Mouse (Mus musculus): ENCODE measurements around the gene Park7. TPM values are rescaled to one million over a fixed set of nuclear protein-coding genes. Genes with fewer than 3 reads are reported as not detected.
A peak's percentile ranks its signal among the peaks of the same experiment; 100 is the strongest.
"Not testable (repeated sequence)": the region's sequence is repeated elsewhere in the genome, so short reads cannot be mapped to it uniquely, and the experiment has no call there.

Park7 gene
- polyA plus RNA-seq, 1 experiment from 2014 or later: 381 TPM

DNA sequence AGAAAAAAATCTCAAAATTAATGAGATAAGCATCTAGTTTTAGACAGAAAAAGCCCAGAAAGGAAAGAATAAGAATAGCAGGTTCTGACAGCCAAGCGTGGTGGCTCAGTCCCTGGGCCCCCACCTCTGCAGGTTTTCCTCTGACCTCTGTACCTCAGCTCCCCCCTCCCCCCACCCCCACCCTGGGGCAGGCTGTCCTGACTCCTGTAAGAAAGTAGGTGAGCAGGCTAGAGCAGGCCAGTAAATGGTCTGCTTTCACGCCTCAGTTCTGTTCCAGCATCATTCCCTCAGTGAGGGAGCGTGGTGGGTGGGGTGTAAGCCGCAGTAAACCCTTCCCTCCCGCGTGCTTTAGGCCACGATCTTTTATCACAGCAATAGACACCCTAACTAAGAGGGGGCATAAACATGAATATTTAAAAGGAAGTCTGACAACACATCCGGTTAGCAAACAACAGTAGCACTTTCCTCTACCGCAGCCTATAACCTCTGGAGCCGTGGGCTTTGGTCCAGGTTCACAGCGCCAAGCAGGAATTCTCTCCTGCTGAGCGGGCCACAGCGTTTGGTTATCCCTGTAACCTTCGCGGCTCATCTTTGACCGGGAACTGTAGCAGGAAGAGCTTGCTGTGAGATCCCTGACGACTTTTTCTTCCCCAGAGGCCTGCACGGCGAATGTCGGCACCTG is 24.8 kb downstream of the Park7 start:
- no peaks in the 10 kb centered on the region for H3K4me1 ChIP-seq
- H3K27me3 ChIP-seq: no peaks in the 10 kb centered on the region
- no peak overlapping the region for H3K4me3 ChIP-seq
- WGBS: 50% methylated on average over 20 of the region's 20 CpGs
- H3K4me2 ChIP-seq (replicated peaks): no peak overlapping the region
- H3K9ac ChIP-seq (replicated peaks): no peak overlapping the region
- no peak overlapping the region for H3K27ac ChIP-seq (replicated peaks)
- H3K9me3 ChIP-seq: no peaks in the 10 kb centered on the region
- H3K36me3 ChIP-seq: no peaks in the 10 kb centered on the region
- ATAC-seq (replicated peaks): no peak

DNA sequence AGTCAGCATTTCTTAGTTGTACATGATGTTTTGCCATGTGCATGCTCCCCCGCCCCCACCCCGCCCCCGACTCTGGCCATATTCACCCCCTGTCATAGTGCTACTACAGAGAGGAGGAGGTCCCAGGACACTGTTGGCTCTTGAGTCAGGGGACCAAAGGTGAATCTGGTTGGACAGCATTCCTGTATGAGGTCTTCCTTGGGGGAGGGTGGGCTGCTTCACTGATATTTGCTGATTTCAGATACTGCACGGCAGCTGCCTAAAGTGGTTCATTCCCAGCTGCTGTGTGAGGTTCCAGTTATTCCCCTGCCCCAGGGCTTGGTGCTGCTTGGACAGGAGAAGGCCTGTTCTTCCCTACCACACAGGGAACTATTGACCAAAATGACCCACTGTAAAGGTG is 25.7 kb downstream of the Park7 start:
- 87% methylated on average over 4 of the region's 4 CpGs for WGBS
- H3K4me2 ChIP-seq (replicated peaks): no peak overlapping the region
- H3K9me3 ChIP-seq: no peaks in the 10 kb centered on the region
- no peaks in the 10 kb centered on the region for H3K36me3 ChIP-seq
- no peak for ATAC-seq (replicated peaks)
- H3K27me3 ChIP-seq: no peaks in the 10 kb centered on the region
- no peaks in the 10 kb centered on the region for H3K4me1 ChIP-seq
- no peak overlapping the region for H3K9ac ChIP-seq (replicated peaks)
- H3K27ac ChIP-seq (replicated peaks): no peak overlapping the region
- no peak overlapping the region for H3K4me3 ChIP-seq

DNA sequence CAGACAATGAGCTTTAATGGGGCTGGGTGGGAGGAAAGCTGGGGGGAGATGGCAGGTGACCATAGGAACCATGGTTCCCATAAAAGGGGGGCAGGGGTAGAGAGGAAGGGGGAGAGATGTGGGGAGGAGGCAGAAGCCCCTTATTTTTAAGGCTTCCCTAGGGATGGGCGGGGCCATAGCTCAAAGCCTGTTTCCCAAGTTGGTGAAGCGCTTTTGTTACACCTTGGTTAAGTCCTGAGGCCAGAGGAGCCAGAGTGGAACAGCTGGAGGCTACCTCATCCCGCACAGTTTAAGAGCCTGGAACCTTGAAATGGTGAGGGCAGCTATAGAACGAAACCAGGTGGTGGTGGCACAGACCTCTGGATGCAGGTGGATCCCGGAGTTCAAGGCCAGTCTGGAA is 26.3 kb downstream of the Park7 start:
- Histone ChIP-seq H3K9me3 (no peaks in the 10 kb centered on the region), H3K4me2 (replicated peaks) (no peak overlapping the region), H3K9ac (replicated peaks) (no peak overlapping the region), H3K36me3 (no peaks in the 10 kb centered on the region), H3K27me3 (no peaks in the 10 kb centered on the region), H3K4me1 (no peaks in the 10 kb centered on the region), H3K27ac (replicated peaks) (no peak overlapping the region), H3K4me3 (no peak overlapping the region)
- WGBS: 82% methylated on average over 5 of the region's 5 CpGs
- no peak for ATAC-seq (replicated peaks)

DNA sequence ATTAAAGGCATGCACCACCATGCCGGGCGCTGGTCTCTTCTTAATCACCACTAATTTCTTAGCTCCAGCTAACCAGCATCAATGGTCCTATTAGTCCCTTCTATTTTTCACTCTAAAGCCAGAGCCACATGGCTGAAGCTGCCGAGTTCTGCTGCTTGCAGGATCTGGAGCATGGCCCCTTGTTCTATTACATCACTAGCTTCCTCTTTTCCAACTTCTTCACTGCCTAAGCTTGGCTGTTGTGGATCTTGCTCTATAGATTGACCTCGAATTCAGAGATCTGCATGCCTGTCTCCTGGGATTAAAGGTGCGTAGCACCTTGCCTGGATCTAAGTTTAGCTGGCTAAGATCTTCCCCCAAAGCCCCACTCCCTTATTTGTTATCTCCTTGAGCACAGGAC is 31.6 kb downstream of the Park7 start:
- ATAC-seq (replicated peaks): no peak

DNA sequence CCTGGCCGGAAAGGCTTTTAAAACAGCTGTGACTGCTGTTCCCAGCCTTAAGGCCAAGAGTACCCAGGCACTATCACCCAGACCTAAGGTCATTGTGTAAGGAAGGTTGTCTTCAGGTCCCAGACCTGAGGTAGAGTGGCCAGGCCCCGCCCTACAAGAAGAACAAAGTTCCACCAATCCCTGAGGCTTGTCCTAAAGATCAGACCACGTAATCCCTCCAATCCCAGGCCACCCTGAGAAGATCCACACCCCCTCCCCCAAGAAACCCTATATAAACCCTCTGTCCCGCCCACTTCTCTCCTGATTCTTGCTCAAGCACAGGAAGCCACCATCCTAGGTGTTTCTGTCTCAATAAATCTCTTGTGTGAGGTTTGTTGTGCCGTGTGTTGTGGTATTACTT is 33.9 kb downstream of the Park7 start:
- no peak overlapping the region for H3K27ac ChIP-seq (replicated peaks)
- H3K36me3 ChIP-seq: no peaks in the 10 kb centered on the region
- no peaks in the 10 kb centered on the region for H3K27me3 ChIP-seq
- no peak for ATAC-seq (replicated peaks)
- no peak overlapping the region for H3K4me3 ChIP-seq
- H3K9me3 ChIP-seq: peaks cover 11% of the 10 kb centered on the region
- WGBS: 91% methylated on average over 5 of the region's 5 CpGs
- no peak overlapping the region for H3K4me2 ChIP-seq (replicated peaks)
- H3K9ac ChIP-seq (replicated peaks): no peak overlapping the region
- no peaks in the 10 kb centered on the region for H3K4me1 ChIP-seq

More for the DNA sequence above, 31.6 kb downstream of the Park7 start:
- no peak overlapping the region for H3K4me2 ChIP-seq (replicated peaks)
- no peak overlapping the region for H3K9ac ChIP-seq (replicated peaks)
- H3K4me1 ChIP-seq: no peaks in the 10 kb centered on the region
- WGBS: 91% methylated on average over 5 of the region's 5 CpGs
- no peak overlapping the region for H3K27ac ChIP-seq (replicated peaks)
- no peak overlapping the region for H3K4me3 ChIP-seq
- no peaks in the 10 kb centered on the region for H3K36me3 ChIP-seq
- no peaks in the 10 kb centered on the region for H3K27me3 ChIP-seq
- H3K9me3 ChIP-seq: peaks cover 11% of the 10 kb centered on the region

DNA sequence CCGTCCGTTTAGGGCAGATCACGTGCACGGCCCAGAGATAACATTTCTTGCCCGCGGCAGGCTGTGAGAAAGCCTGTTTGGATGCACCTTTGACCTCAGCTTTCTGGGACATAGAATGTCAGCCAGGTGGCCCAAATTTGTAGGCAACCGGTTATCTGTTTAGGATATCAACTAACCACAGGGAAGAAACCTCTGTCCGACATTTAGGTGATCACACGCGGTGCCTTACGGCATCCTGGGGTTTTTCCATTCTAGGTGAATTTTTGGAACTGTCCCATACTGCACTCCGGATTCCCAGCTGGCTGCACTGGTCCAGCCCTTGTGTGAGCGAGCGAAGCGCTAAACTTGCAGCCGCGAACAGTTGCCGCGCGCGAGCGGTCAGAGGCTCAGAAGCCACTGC is 34.6 kb downstream of the Park7 start:
- H3K9me3 ChIP-seq: peaks cover 11% of the 10 kb centered on the region
- H3K36me3 ChIP-seq: no peaks in the 10 kb centered on the region
- no peak overlapping the region for H3K4me2 ChIP-seq (replicated peaks)
- no peak overlapping the region for H3K4me3 ChIP-seq
- no peak overlapping the region for H3K27ac ChIP-seq (replicated peaks)
- 97% methylated on average over 22 of the region's 22 CpGs for WGBS
- H3K4me1 ChIP-seq: no peaks in the 10 kb centered on the region
- no peak overlapping the region for H3K9ac ChIP-seq (replicated peaks)
- no peak for ATAC-seq (replicated peaks)
- no peaks in the 10 kb centered on the region for H3K27me3 ChIP-seq

DNA sequence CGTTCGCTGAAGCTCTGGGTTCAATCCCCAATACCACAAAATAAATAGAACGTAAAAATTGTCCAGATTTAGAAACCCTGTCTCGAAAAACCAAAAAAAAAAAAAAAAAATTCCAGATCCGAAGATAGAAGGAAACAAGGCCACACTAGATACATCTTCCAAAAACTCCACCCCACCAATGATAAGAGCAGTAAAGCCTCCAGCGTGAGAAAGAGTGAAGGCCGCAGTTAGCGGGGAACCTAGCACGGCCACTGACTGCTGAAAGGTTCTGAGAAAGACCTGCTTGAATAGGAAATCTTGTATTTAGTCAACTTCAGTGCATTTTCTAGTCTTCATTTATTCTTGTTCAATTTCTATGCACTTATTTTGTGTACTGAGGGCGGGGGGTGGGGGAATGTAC is 38.8 kb downstream of the Park7 start:
- Histone ChIP-seq H3K4me1 (peaks cover 16% of the 10 kb centered on the region), H3K36me3 (no peaks in the 10 kb centered on the region), H3K9ac (replicated peaks) (no peak overlapping the region), H3K4me2 (replicated peaks) (no peak overlapping the region), H3K4me3 (no peak overlapping the region), H3K27ac (replicated peaks) (no peak overlapping the region), H3K9me3 (peaks cover 11% of the 10 kb centered on the region), H3K27me3 (no peaks in the 10 kb centered on the region)
- 90% methylated on average over 10 of the region's 10 CpGs for WGBS
- ATAC-seq (replicated peaks): no peak

DNA sequence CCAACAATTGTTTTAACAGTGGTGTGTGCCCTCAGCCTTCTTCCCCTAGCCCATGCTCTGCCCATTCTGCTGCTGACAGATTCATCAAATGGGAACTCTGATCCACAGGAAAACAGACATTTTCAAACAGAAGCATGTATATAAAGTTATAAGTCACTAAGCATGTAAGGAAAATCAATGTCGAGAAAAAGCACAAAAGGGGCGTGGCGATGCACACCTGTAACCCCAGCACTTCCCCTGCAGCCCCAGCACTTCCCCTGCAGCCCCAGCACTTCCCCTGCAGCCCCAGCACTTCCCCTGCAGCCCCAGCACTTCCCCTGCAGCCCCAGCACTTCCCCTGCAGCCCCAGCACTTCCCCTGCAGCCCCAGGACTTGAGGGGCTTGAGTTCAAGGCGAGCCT is 39.8 kb downstream of the Park7 start:
- H3K27ac ChIP-seq (replicated peaks); ATAC-seq (replicated peaks); H3K4me2 ChIP-seq (replicated peaks); H3K9me3 ChIP-seq; H3K36me3 ChIP-seq; H3K4me3 ChIP-seq; H3K27me3 ChIP-seq; H3K9ac ChIP-seq (replicated peaks): not testable (repeated sequence)
- peaks cover 16% of the 10 kb centered on the region for H3K4me1 ChIP-seq
- 79% methylated on average over 4 of the region's 4 CpGs for WGBS

DNA sequence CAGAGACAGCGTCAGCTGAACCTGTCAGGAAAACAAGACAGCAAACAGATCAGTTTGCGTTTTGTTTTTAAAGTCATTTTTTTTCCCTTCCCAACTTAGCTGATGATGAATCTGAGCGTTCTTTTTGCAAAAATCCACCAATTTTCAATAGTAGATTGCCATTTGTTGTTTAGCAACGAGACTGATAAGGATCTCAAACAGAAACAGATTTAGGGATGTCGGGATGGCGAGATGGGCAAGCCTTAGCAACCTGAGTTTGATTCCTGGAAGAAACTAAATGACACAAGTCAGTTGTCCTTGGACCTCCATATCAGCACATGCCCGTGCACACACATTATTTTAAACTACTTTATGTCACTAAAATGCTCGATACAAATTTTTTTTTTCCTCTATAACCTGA is 41.6 kb downstream of the Park7 start:
- Histone ChIP-seq H3K4me3 (no peak overlapping the region), H3K9ac (replicated peaks) (no peak overlapping the region), H3K36me3 (peaks cover 4% of the 10 kb centered on the region), H3K4me1 (peaks cover 16% of the 10 kb centered on the region), H3K9me3 (no peaks in the 10 kb centered on the region), H3K27ac (replicated peaks) (no peak overlapping the region; the same call in 1 of the 2 replicates), H3K27me3 (no peaks in the 10 kb centered on the region), H3K4me2 (replicated peaks) (no peak overlapping the region)
- WGBS: 89% methylated on average over 8 of the region's 8 CpGs
- ATAC-seq (replicated peaks): no peak

DNA sequence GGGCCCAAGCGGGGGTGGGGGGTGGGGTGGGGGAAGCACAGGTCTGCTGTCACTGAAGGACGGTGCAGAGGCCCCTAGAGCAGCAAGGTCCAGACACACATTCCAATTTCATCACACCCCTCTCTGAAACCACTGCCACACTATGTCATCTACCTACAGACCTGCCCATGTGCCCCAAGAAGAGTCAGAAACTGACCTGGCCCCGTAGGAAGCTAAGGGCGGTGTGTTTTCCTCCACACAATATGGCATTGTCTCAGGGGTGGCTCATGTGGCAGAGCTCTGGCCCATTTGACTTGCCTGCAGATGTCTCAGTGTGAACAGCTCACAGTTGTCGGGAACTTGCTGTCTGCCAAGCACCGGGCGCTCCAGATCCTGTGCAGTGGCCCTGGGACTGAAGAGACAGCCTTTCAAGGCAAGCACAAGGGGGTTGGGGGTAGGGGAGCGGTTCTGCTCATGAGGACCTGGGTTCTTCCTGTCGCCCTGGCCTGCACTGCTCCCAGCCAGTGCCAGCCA is 42.0 kb downstream of the Park7 start:
- H3K4me2 ChIP-seq (replicated peaks): no peak overlapping the region
- H3K36me3 ChIP-seq: peaks cover 9% of the 10 kb centered on the region
- H3K9ac ChIP-seq (replicated peaks): no peak overlapping the region
- ATAC-seq (replicated peaks): no peak
- H3K27ac ChIP-seq (replicated peaks): no peak overlapping the region; the same call in 1 of the 2 replicates
- no peaks in the 10 kb centered on the region for H3K27me3 ChIP-seq
- H3K9me3 ChIP-seq: no peaks in the 10 kb centered on the region
- WGBS: 43% methylated on average over 9 of the region's 9 CpGs
- H3K4me1 ChIP-seq: peaks cover 16% of the 10 kb centered on the region
- H3K4me3 ChIP-seq: no peak overlapping the region

DNA sequence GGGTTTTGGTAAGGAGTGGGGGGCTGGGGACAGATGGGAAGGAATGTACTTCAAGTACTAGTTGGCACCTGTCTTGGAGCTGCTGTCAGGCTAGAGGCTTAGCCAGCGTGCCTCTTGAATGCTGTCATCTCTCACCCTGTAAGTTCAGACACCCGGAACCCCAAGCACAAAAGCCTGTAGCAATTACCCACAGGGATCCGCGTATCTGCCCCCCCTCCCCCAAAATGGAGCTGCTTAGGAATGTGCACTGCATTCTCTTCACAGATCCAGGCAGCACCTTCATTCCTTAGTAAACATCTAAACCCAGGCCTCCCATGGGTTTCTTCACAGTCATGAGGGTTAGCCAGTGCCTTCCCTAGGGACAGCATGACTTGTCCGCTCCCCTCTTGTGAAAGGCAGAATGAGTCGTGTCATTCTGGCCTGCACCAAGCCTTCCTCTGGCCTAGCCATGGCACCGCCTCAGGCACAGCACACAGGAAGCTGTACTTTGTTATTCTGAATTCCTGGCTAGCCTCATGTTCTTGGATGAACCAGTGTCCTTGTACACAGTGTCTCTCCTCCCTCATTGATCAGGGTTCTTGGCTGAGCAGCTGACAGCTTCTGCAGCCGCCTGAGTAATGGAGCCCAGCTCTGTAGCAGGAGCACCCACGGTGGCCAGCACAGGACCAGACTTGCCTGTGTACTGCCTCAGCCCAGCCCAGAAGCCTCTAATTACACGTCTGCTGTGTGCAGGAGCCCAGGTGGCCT is 42.7 kb downstream of the Park7 start:
- Histone ChIP-seq H3K9me3 (no peaks in the 10 kb centered on the region), H3K4me1 (peaks cover 16% of the 10 kb centered on the region), H3K9ac (replicated peaks) (no peak overlapping the region), H3K4me2 (replicated peaks) (no peak overlapping the region), H3K27me3 (no peaks in the 10 kb centered on the region), H3K36me3 (peaks cover 15% of the 10 kb centered on the region), H3K4me3 (no peak overlapping the region), H3K27ac (replicated peaks) (no peak overlapping the region; the same call in 1 of the 2 replicates)
- ATAC-seq (replicated peaks): 0 out of 2 replicates have a peak, but pooled peaks have one; percentile 29
- 28% methylated on average over 10 of the region's 10 CpGs for WGBS

DNA sequence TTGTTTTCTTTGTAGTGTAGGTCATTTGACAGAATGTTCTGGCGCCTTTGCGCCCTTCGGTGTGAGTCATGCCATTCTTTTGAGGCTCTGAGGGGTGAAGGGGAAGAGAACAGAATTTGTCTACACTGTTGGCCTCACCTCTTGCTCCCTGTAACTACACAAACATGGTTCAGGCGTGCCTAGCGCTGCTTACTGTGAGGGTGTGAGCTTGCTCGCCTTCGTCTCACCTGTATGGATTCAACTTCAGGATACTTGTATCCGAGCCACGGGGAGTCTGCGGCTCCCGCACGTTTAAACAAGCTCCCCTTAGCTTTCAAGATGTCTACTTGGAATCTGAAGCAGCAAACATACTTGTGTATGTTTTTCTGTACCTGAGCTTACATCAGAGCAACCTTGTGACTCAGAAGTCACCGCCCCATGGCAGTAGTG is 43.3 kb downstream of the Park7 start:
- 82% methylated on average over 13 of the region's 13 CpGs for WGBS
- H3K27me3 ChIP-seq: no peaks in the 10 kb centered on the region
- no peak overlapping the region for H3K4me3 ChIP-seq
- no peak overlapping the region for H3K4me2 ChIP-seq (replicated peaks)
- H3K9me3 ChIP-seq: no peaks in the 10 kb centered on the region
- H3K4me1 ChIP-seq: peaks cover 16% of the 10 kb centered on the region
- no peak for ATAC-seq (replicated peaks)
- H3K27ac ChIP-seq (replicated peaks): no peak overlapping the region
- H3K36me3 ChIP-seq: peaks cover 21% of the 10 kb centered on the region
- no peak overlapping the region for H3K9ac ChIP-seq (replicated peaks)
